Mouse (Mus musculus): ENCODE measurements around the gene Gcdh. TPM values are rescaled to one million over a fixed set of nuclear protein-coding genes. Genes with fewer than 3 reads are reported as not detected.

Gene Gcdh
- 10 to 100 TPM; 34.7 to 34.8 TPM for total RNA-seq (2021)
- long read RNA-seq, experiment 1, transcript Gcdh-202 (12 exons, 2,114 nt): major isoform, 29 of 59 reads
- long read RNA-seq, experiment 1, transcript Gcdh-201 (11 exons, 2,167 nt): minor isoform, 18 of 59 reads
- long read RNA-seq, experiment 1, partial matches to known transcripts: 10 of 59 reads
- long read RNA-seq, experiment 1, other reads (novel, unspliced or antisense): 2 of 59 reads
- long read RNA-seq, experiment 2, transcript Gcdh-202 (12 exons, 2,114 nt): major isoform, 38 of 75 reads
- long read RNA-seq, experiment 2, transcript Gcdh-201 (11 exons, 2,167 nt): minor isoform, 27 of 75 reads
- long read RNA-seq, experiment 2, partial matches to known transcripts: 7 of 75 reads
- long read RNA-seq, experiment 2, other reads (novel, unspliced or antisense): 3 of 75 reads

DNA sequence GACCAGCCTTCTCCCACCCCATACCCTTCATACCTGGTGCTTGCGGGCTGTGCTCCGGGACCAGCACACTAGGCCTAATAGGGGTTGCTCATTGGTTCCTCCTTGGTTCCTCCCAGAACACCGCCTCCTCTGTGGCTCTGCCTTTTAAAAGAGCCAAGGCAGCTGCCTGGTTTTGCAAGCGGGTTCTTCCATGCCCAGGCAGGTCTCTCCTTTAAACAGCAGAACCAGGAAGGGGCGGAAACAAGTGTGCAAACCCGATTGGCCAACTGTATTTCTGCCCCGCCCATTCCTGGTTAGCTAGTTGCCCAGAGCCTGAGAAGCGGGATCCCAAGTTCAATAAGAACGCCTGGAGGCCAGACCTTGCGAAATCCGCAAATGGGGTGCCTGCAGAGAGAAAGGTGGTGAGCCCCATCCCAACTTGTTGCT is at the start of gene Gcdh:
Gene Gcdh, minus strand, starts transcription at position 213 of the 426 bp plus-strand sequence.
- DNase-seq: peak; percentile 94

DNA sequence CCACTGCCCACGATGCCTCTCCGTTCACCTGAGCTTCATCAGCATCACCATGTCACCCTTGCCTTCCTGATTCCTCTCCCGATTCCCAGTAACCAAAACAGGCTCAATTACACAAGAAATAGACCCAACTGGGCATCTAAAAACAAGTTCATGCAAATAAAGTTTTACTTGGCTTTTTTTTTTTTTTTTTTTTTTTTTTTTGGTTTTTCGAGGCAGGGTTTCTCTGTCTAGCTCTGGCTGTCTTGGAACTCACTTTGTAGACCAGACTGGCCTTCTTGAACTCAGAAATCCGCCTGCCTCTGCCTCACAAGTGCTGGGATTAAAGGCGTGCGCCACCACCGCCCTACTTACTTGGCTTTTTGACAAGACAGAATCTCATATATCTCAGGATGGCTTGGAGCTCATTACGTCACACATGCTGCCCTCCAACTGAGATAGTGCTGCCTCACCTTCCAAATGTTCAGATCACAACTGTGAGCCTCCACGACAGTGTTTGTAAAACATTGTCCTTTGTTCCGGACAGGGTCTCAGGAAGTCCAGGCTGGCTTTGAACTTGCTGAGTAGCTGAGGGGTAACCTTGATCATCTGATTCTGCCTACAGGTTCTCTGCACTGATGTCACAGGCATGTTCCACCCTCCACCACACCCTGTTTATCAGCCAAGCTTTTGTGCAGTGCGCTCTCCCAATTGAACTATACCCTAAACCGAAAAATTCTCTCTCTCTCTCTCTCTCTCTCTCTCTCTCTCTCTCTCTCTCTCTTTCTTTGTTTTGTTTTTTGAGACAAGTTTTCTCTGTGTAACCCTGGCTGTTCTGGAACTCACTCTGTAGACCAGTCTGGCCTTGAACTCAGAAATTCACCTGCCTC is 44.1 kb upstream of the Gcdh start:
- DNase-seq: no peak

DNA sequence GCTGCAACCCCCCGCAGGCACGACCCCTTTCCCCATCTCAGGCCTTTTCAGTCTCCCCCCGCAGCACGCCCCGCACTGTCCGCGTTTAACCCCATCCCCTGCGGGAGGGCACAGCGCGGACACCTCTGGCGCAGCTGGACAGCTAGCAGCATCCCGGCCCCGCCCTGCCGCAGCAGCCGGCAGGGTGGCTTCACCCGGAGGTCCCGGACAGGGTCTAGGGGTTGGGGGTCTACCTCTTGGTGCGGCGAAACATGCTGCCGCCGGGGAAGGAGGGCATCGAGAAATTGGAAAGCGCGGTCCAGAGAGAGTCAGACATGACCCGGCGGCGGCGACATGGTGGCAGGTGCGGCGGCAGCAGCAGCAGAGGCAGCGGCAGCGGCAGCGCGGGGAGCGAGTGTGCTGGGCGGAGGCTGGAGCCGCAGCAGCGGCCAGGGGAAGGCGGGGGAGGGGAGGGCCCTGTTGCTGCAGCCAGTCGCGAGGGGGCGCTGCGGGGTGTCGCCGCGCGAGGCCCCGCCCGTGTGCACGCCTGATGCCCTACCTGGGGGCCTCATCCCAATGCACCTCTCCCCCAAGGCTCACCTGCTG is 43.3 kb upstream of the Gcdh start, which contains the start of gene Mast1:
Gene Mast1, minus strand, starts transcription at position 398 of the 585 bp plus-strand sequence.
- peak; percentile 34 for DNase-seq

GRCm38 (mm10) chr8:84936041-84936961 is 42.6 kb upstream of the Gcdh start:
- no peak for DNase-seq

- no peak for DNase-seq
Measured at GRCm38 (mm10) chr8:84935489-84935888, 41.8 kb upstream of the Gcdh start.

DNA sequence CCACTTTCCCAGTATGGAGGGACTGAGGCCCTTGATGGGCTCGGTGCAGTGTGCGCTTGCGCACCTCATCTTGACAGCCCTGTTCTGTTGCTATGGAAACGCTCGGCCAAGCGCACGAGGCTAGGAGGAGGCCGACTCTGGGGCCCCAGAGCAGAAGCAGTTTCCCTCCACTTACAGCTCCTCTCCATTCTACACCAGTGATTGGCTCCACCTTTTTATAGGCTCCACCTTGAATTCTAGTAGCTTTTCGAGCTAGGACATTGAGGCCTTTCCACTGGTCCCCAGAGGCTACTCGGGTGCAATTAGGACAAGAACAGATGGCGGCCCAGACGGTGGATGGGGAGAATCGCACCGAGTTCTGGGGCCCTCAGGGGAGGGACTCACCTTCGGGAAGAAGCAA is 41.1 kb upstream of the Gcdh start:
- DNase-seq: no peak

GRCm38 (mm10) chr8:84933767-84934559 is 40.2 kb upstream of the Gcdh start:
- no peak for DNase-seq

DNA sequence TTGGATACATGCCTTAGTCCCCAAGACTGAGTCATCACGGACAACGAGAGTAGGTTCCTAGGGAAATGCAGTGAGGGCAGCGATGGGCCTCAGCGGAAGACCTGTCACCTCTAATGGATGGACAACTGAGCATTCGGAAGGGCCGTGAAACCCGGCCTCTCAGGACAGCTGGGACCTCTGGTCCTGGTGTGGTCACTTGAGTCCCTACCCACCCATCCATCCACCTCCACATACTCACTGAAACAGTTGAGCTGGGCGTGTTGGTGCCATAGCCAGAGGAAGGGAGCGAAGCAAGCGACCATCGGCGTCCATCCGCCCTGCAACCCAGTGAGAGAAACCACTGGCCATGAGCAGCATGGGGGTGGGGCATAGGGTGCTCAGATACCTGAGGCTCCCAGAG is 36.9 kb upstream of the Gcdh start:
- no peak for DNase-seq

DNA sequence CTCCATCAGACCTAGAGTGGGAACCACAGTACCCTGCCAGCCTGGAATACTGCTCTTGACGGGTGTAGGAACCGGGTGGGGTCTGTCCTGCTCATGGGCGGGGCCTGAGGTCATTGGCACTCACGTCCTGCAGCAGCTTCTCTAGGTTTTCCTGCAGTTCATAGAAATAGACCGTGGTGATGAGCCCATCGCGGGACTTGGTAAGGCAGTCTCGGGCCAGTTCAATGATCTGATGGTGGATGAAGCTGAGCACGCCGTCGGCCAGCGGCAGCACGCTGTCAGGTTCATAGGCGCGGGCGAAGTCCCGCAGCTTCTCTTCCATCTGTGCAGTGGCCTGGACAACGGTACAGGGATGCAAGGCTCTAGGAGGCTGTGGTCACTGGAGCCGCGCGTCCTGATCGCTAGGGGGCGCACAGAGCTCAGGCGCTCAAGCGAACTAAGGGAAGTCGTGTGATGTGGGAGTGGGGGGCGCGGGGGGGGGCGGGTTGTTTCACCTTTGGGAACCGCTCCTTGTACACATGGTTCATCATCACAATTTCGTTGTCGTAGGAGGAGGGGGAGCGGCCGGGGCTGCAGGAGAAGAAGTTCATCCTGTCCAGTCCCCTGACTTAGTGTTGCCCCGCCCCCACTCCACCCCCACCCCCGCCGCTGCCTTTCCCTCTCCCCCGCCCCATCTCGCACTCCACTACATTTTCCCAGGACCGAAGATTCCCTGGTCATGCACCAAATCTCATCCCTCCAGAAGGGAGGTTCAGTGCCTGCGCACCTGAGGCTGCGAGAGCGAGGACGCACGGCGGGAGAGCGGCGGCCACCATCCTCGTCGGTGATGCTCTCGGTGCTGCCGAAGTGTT is 35.0 kb upstream of the Gcdh start:
- peak; percentile 39 for DNase-seq

- no peak for DNase-seq
Measured at GRCm38 (mm10) chr8:84927513-84927912, 33.8 kb upstream of the Gcdh start.

- no peak for DNase-seq
Measured at GRCm38 (mm10) chr8:84925557-84925956, 31.8 kb upstream of the Gcdh start.

- DNase-seq: no peak
Measured at GRCm38 (mm10) chr8:84921596-84921995, 27.9 kb upstream of the Gcdh start.

DNA sequence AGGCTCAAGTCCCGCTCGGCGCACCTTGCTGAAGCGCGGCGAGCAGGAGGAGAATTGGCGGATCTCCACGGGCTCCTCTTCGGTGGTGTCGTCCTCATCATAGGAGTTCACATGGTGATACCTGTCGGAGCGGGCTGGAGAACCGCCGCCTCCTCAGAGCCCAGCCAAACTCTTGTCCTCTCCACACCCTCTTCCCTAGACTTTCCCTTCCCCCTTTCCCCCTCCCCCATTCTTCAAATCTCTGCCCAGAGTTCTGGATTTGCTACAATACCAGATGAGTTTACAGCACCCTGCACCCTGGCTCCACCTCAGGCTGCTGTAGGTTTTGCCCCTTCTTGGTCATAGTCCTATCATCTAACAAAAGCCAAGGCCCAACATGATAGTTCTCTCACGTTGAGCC is 24.9 kb upstream of the Gcdh start:
- no peak for DNase-seq

DNA sequence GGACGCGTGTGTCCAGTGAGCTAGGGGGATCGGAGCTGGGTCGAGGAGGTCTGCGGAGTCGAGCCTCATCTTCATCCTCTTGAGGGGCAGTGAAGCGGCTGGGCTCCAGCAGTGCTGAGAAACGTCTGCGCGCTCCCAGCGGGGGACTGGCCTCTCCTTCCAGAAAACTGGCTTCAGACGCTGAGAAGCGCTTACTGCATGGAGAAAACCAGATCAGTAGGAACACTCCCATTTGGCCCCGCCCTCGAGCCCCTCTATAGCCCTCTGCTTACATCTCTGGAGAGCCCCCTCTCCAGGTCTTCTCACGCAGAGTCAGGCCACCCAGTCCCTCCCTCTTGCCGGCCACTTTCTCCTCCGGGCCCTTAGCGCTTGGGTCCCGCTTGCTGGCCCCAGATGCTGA is 24.1 kb upstream of the Gcdh start:
- no peak for DNase-seq

GRCm38 (mm10) chr8:84915269-84915668 is 21.5 kb upstream of the Gcdh start:
- DNase-seq: no peak

DNA sequence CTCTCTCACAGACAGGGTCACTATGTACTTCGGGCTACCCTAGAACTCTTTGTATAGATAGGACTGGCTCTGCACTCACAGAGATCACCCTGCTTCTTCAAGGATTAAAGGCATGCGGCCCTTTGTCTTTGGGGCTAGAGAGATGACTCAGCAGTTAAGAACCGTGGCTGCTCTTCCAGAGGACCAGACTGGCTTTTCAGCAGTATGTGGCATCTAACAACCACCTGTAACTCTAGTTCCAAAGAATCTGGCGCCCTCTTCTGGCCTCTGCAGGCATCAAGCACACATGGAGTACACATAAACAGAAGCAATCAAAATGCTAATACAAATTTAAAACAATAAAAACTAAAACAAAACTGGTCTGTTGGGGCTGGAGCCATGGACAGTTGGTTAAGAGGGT is 20.2 kb upstream of the Gcdh start:
- DNase-seq: no peak

DNA sequence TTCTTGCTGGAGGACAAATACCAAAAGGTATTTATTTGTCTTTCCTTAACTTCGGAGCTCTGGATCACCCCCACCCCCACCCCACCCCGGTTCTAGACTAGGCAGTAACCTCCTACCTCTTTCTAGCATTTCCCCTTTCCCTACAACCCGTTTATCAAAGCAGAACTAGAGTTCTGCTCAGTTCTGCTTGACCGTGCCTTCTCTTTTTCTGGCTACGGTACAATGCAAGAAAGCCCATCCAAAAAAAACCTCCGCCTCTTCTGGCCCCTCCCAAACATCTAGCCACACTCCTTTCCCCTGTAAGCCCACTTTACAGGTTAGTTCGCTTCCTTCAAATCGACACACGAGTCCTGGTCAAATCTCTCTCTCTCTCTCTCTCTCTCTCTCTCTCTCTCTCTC is 19.8 kb upstream of the Gcdh start:
- no peak for DNase-seq

DNA sequence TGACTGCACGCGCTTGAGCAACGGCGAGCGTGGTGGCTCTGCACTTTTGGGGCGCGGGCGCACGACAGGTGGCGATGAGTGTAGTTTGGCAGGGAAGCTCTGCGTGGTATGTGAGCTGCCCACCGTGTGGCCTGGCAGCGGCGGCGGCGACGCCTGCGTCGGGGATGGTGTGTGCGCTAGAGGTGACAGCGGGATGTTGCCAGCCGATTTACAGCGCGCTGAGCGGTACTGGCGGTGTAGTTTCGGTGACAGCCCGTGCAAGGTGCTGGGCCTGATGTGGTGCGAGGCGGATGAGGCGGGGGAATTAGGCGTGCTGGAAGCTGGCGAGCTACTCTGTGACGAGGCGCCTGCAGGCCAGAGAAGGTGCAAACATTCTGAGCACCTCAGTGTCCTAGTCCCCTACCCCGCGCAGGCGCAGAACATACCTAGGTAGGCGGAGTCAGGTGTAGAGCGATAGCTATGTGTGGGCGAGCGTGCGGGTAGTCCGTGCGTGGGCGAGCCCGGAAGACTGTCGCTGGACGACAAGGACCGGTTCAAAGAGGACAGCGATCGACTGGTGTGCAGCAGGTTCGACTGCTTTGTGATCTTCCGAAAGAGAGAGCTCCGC is 19.3 kb upstream of the Gcdh start:
- DNase-seq: peak; percentile 27

GRCm38 (mm10) chr8:84912391-84912790 is 18.7 kb upstream of the Gcdh start:
- no peak for DNase-seq

All from gastrocnemius, postnatal 25 days (tissue).